16 mouse cellular contexts compared by ENCODE assay signal in genomic region chr10:19023622-19024326, GRCm38 (mm10).
"Had no signal": no experiment of that assay in that cellular context is flagged by ENCODE, and none has a peak within 500 bp of the region (broad histone marks: within the 10 kb centered on the region; RNA-seq: fewer than 3 reads in every experiment).

No protein-coding gene starts in this region.

- H3K9ac ChIP-seq: limb, embryonic 15.5 days; liver, embryonic 13.5 days; liver, postnatal 0 days; lung, embryonic 15.5 days; neural tube, embryonic 13.5 days; stomach, embryonic 15.5 days had no signal

- DNase-seq: kidney, postnatal 10 days; layer of hippocampus, adult 9-11 months; layer of hippocampus, postnatal 36 days; liver, embryonic 13.5 days; liver, postnatal 0 days; lung, postnatal 14 days; retina, postnatal 1 day; right cerebral cortex, postnatal 4 days; thymus, adult 2 months; thymus, postnatal 25 days had no signal

- H3K4me1 ChIP-seq: limb, embryonic 15.5 days; liver, embryonic 13.5 days; lung, embryonic 15.5 days; neural tube, embryonic 13.5 days; stomach, embryonic 15.5 days had no signal

- H3K36me3 ChIP-seq: limb, embryonic 15.5 days; liver, embryonic 13.5 days; lung, embryonic 15.5 days; neural tube, embryonic 13.5 days; stomach, embryonic 15.5 days had no signal

- H3K27ac ChIP-seq: limb, embryonic 15.5 days; liver, embryonic 13.5 days; lung, embryonic 15.5 days; macrophage; neural tube, embryonic 13.5 days; stomach, embryonic 15.5 days had no signal

- H3K9me3 ChIP-seq: limb, embryonic 15.5 days; liver, embryonic 13.5 days; lung, embryonic 15.5 days; neural tube, embryonic 13.5 days; stomach, embryonic 15.5 days had no signal

- H3K4me3 ChIP-seq: limb, embryonic 15.5 days; liver, embryonic 13.5 days; lung, embryonic 15.5 days; neural tube, embryonic 13.5 days; stomach, embryonic 15.5 days had no signal

- H3K4me2 ChIP-seq: limb, embryonic 15.5 days; liver, embryonic 13.5 days; lung, embryonic 15.5 days; neural tube, embryonic 13.5 days; stomach, embryonic 15.5 days had no signal

- ATAC-seq: liver, postnatal 0 days; midbrain, embryonic 16.5 days had no signal

- H3K27me3 ChIP-seq: limb, embryonic 15.5 days; liver, embryonic 13.5 days; lung, embryonic 15.5 days; neural tube, embryonic 13.5 days; stomach, embryonic 15.5 days had no signal
